22 mouse cellular contexts compared by ENCODE assay signal in the genomic region with DNA sequence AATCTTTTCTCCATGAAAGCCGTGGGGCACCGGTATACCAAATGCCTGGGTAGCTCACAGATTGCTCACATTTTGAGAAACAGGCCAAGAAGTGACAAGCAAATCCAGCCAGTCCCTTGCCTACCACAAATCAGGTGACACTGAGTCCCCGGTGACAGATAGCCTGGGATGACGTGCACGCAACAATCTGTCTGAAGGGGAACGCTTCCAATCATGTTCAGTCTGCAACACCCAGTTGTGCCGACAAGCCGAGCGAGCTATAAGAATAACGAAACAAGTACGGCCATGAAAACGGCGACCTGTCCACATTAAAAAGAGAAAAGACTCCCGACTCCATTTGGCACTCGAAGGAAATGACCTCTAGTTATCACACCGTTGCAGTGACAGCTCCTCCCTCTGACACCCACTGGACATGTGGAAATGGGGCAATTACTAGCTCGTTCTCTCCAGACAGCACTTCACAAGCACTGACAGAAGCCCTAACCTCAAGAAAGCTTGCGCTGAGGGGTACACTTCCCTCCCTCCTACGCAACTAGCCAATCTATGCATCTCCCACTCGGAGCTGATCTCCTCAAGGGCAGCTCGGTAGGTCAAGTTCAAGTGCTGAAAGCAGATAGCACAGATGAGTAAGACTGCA.
A peak's percentile ranks its signal among the peaks of the same experiment; 100 is the strongest.
DNase-seq lines count a peak whose midpoint lies in the region; ATAC-seq lines count a peak whose summit lies in the region.
"Had no signal": no experiment of that assay in that cellular context is flagged by ENCODE, and none has a peak within 500 bp of the region (broad histone marks: within the 10 kb centered on the region; RNA-seq: fewer than 3 reads in every experiment).

No protein-coding gene starts in this region.

- no peak overlapping the region for H3K27ac ChIP-seq in midbrain, embryonic 11.5 days (ENCODE audit: low read depth, low read length)
- H3K27ac ChIP-seq in midbrain, embryonic 10.5 days (replicated peaks), result no peak overlapping the region
- H3K27ac ChIP-seq in heart, embryonic 12.5 days (ENCODE audit: poor library complexity, severe bottlenecking), result peak overlapping the region; percentile 70
- no peak overlapping the region for H3K27ac ChIP-seq in hindbrain, embryonic 16.5 days (ENCODE audit: low read depth, low read length)
- H3K27ac ChIP-seq: embryonic facial prominence, embryonic 15.5 days; hindbrain, embryonic 10.5 days; stomach, postnatal 0 days had no signal

- H3K9ac ChIP-seq in midbrain, embryonic 11.5 days (ENCODE audit: low read length), result no peak overlapping the region
- no peak overlapping the region for H3K9ac ChIP-seq in heart, embryonic 12.5 days
- H3K9ac ChIP-seq in hindbrain, embryonic 16.5 days (ENCODE audit: low read depth, low read length), result no peak overlapping the region
- H3K9ac ChIP-seq: embryonic facial prominence, embryonic 15.5 days had no signal

- H3K4me2 ChIP-seq in midbrain, embryonic 11.5 days, result no peak overlapping the region
- H3K4me2 ChIP-seq in heart, embryonic 12.5 days, result peak overlapping the region; percentile 60
- H3K4me2 ChIP-seq in hindbrain, embryonic 16.5 days (ENCODE audit: low read length), result no peak overlapping the region
- H3K4me2 ChIP-seq: embryonic facial prominence, embryonic 15.5 days had no signal

- no peaks in the 10 kb centered on the region for H3K27me3 ChIP-seq in midbrain, embryonic 11.5 days (ENCODE audit: control insufficient read depth, insufficient read depth, low read length)
- H3K27me3 ChIP-seq in midbrain, embryonic 10.5 days (ENCODE audit: low read depth, poor library complexity, severe bottlenecking), result no peaks in the 10 kb centered on the region
- H3K27me3 ChIP-seq in heart, embryonic 12.5 days (replicated peaks), result no peaks in the 10 kb centered on the region
- no peaks in the 10 kb centered on the region for H3K27me3 ChIP-seq in hindbrain, embryonic 16.5 days (replicated peaks; ENCODE audit: control insufficient read depth, insufficient read depth, low read length)
- H3K27me3 ChIP-seq: CH12.LX; embryonic facial prominence, embryonic 15.5 days had no signal

- intact Hi-C loops in heart, postnatal 25 days (cut with DNase I), result no loop called here
- intact Hi-C loops in heart, postnatal 36 days (cut with DNase I), result no loop called here
- intact Hi-C loops in left cerebral cortex, postnatal 10 days (cut with DNase I), result no loop called here

- peak; percentile 87 for DNase-seq in heart, adult 11 months
- no peak for DNase-seq in heart, postnatal 25 days (ENCODE audit: low spot score)
- peak; percentile 31 for DNase-seq in midbrain, embryonic 11.5 days (ENCODE audit: low spot score, missing footprints)
- no peak for DNase-seq in midbrain, embryonic 10.5 days (ENCODE audit: low spot score)
- DNase-seq in heart, postnatal 36 days, result peak; percentile 5 to 7
- no peak for DNase-seq in left cerebral cortex, postnatal 10 days (ENCODE audit: extremely low spot score in 1 of 2, low spot score in 2 of 2)
- DNase-seq: adrenal gland, postnatal 25 days; cerebellum, adult 11 months; cerebellum, postnatal 10 days; gastrocnemius, postnatal 25 days; kidney, adult 18-20 months; kidney, postnatal 14 days; left cerebral cortex, postnatal 4 days; liver; retina, postnatal 1 day; right cerebral cortex, postnatal 4 days had no signal

- H3K9me3 ChIP-seq in midbrain, embryonic 11.5 days (ENCODE audit: control insufficient read depth, low read length), result no peaks in the 10 kb centered on the region
- H3K9me3 ChIP-seq in midbrain, embryonic 10.5 days (replicated peaks), result no peaks in the 10 kb centered on the region
- no peaks in the 10 kb centered on the region for H3K9me3 ChIP-seq in heart, embryonic 12.5 days (replicated peaks)
- H3K9me3 ChIP-seq in hindbrain, embryonic 16.5 days (ENCODE audit: control insufficient read depth, low read length), result no peaks in the 10 kb centered on the region
- H3K9me3 ChIP-seq: embryonic facial prominence, embryonic 15.5 days; hindbrain, embryonic 10.5 days had no signal

- H3K4me1 ChIP-seq in midbrain, embryonic 11.5 days (ENCODE audit: control insufficient read depth, insufficient read depth, low read length), result no peaks in the 10 kb centered on the region
- H3K4me1 ChIP-seq in midbrain, embryonic 10.5 days, result no peaks in the 10 kb centered on the region
- H3K4me1 ChIP-seq in heart, embryonic 12.5 days (replicated peaks), result peaks cover 6% of the 10 kb centered on the region; the same call in 1 of the 2 replicates
- no peaks in the 10 kb centered on the region for H3K4me1 ChIP-seq in hindbrain, embryonic 16.5 days (ENCODE audit: control insufficient read depth, insufficient read depth, low read depth, low read length)
- H3K4me1 ChIP-seq: embryonic facial prominence, embryonic 15.5 days; hindbrain, embryonic 10.5 days had no signal

- no peak for ATAC-seq in midbrain, embryonic 11.5 days (ENCODE audit: low FRiP score)
- ATAC-seq in heart, embryonic 12.5 days (ENCODE audit: insufficient number of reproducible peaks, low FRiP score), result peak; percentile 74
- no peak for ATAC-seq in hindbrain, embryonic 16.5 days

- WGBS in midbrain, embryonic 11.5 days, result 90% methylated on average over 21 of the region's 21 CpGs
- 90% methylated on average over 21 of the region's 21 CpGs for WGBS in midbrain, embryonic 10.5 days
- 44% methylated on average over 21 of the region's 21 CpGs for WGBS in heart, embryonic 12.5 days
- 88% methylated on average over 21 of the region's 21 CpGs for WGBS in hindbrain, embryonic 16.5 days

- no peaks in the 10 kb centered on the region for H3K36me3 ChIP-seq in midbrain, embryonic 11.5 days (ENCODE audit: control insufficient read depth, insufficient read depth, low read length)
- no peaks in the 10 kb centered on the region for H3K36me3 ChIP-seq in midbrain, embryonic 10.5 days
- H3K36me3 ChIP-seq in heart, embryonic 12.5 days, result no peaks in the 10 kb centered on the region
- H3K36me3 ChIP-seq in hindbrain, embryonic 16.5 days (ENCODE audit: control insufficient read depth, insufficient read depth, low read length), result no peaks in the 10 kb centered on the region
- H3K36me3 ChIP-seq: embryonic facial prominence, embryonic 15.5 days; hindbrain, embryonic 10.5 days had no signal

- H3K4me3 ChIP-seq in midbrain, embryonic 11.5 days (ENCODE audit: low read depth, low read length), result no peak overlapping the region
- no peak overlapping the region for H3K4me3 ChIP-seq in midbrain, embryonic 10.5 days
- H3K4me3 ChIP-seq in heart, embryonic 12.5 days, result peak overlapping the region; percentile 15
- H3K4me3 ChIP-seq in hindbrain, embryonic 16.5 days (ENCODE audit: low read length), result no peak overlapping the region
- H3K4me3 ChIP-seq: embryonic facial prominence, embryonic 15.5 days; hindbrain, embryonic 10.5 days had no signal

Comparison
In these comparisons a context has a peak if more than half of its experiments do, and no peak if none do; other contexts are left out.
1. DNase-seq: peak in heart, adult 11 months (single experiment), midbrain, embryonic 11.5 days (single experiment) and heart, postnatal 36 days (2 of 2); none in heart, postnatal 25 days (single experiment), midbrain, embryonic 10.5 days (single experiment) and left cerebral cortex, postnatal 10 days (0 of 2).